Mouse (Mus musculus) kidney, postnatal 0 days (tissue): ENCODE results near the gene Rhbdf2. TPM values are rescaled to one million over a fixed set of nuclear protein-coding genes. Genes with fewer than 3 reads are reported as not detected.
A peak's percentile ranks its signal among the peaks of the same experiment; 100 is the strongest.

ENCODE experiments used
- ATAC-seq: fragments of 200-750 bp; cut with Nextera tagmentation; replicated peaks from 2 replicates; pipeline ENCODE4 v1.8.0; 2017; ENCODE audit warnings: low read depth, moderate number of reproducible peaks, moderate TSS enrichment, moderate library complexity; ENCODE audit not compliant: low FRiP score
- DNase-seq: peaks from one replicate; pipeline ENCODE4 v3.0.0-alpha.2; 2016; ENCODE audit warnings: low spot score
- H3K27ac ChIP-seq: fragments of 300-500 bp; sonication (generic); 2 replicates; pipeline ENCODE4 v1.5.1; 2014; ENCODE audit warnings: mild to moderate bottlenecking
- H3K27me3 ChIP-seq: fragments of 300-500 bp; sonication (generic); 2 replicates; pipeline ENCODE4 v1.6.1; 2014; ENCODE audit warnings: low read length, mixed read lengths; ENCODE audit not compliant: insufficient read depth
- H3K36me3 ChIP-seq: fragments of 300-500 bp; sonication (generic); 2 replicates; pipeline ENCODE4 v1.6.1; 2014; ENCODE audit warnings: low read length, mixed read lengths; ENCODE audit not compliant: insufficient read depth
- H3K4me1 ChIP-seq: fragments of 300-500 bp; sonication (generic); replicated peaks from 2 replicates; pipeline ENCODE4 v1.6.1; 2014; ENCODE audit warnings: antibody characterized with exemption, low read length, mixed read lengths; ENCODE audit not compliant: insufficient read depth
- H3K4me2 ChIP-seq: fragments of 300-500 bp; sonication (generic); 2 replicates; pipeline ENCODE4 v1.6.1; 2014; ENCODE audit warnings: mild to moderate bottlenecking, low read length, moderate library complexity, mixed read lengths
- H3K4me3 ChIP-seq: fragments of 300-500 bp; sonication (generic); replicated peaks from 2 replicates; pipeline ENCODE4 v1.5.1; 2014; ENCODE audit warnings: low read depth, low read length
- H3K9ac ChIP-seq: fragments of 300-500 bp; sonication (generic); 2 replicates; pipeline ENCODE4 v1.6.1; 2014; ENCODE audit warnings: low read depth, low read length
- H3K9me3 ChIP-seq: fragments of 300-500 bp; sonication (generic); replicated peaks from 2 replicates; pipeline ENCODE4 v1.6.1; 2016; ENCODE audit warnings: low read length, inconsistent platforms, mixed read lengths
- CTCF ChIP-seq: IDR thresholded peaks from 2 replicates; pipeline ENCODE4 v1.5.1; 2016; ENCODE audit warnings: antibody characterized with exemption, low read depth, mild to moderate bottlenecking, moderate library complexity
- WGBS: fragments of 180-500 bp; shearing (Covaris S2); extraction: QIAGEN DNeasy Blood & Tissue Kit; methylation state at CpG from one replicate; pipeline ENCODE4 v1.1.7; 2014; 5-methylcytosine and 5-hydroxymethylcytosine counted together
- polyA plus RNA-seq: library from polyadenylated mRNA; unstranded; fragments of >200 nt; fragmentation: Nextera tagmentation; extraction: Ambion mirVana; gene quantifications from 2 replicates; pipeline ENCODE4 v1.2.1, GENCODE M21; 2015

Gene Rhbdf2
- polyA plus RNA-seq, 1 experiment from 2014 or later, result 9.0 TPM

DNA sequence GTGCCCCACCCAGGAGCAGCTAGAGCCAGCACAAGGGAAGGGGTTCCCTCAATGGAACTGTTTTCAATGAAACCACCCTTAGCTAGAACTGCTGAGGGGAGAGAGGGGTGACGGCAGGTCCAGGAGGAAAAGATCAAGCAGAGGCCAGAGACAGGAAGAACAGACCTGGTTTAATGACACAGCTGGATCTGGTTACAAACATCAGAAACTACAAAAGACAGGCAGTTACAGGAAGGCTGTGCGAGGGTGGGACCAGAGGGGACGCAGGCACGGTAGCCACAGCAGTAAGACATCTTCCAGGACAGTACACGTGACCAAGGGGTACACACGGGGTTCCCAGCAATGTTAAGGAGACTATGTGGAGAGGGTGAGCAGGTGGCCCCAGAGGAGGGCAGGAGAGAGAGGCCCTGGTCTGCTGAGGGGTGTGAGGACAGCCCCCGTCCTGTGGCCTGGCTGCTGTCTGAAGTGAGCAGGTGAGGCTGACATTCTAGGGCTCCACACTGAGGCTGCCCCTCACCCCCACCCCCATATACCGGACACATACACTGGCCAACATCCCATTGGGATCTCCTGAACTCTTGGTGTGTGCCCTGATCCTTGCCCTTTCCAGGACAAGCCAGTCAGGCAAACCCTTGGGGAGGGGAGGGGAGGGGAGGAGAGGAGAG lies 18.8 kb upstream of the Rhbdf2 start:
- TF ChIP-seq CTCF, result no peak
- Histone ChIP-seq H3K36me3 (no peaks in the 10 kb centered on the region), H3K9me3 (no peaks in the 10 kb centered on the region), H3K4me3 (no peak overlapping the region), H3K27me3 (no peaks in the 10 kb centered on the region), H3K4me2 (no peak overlapping the region), H3K4me1 (peaks cover 9% of the 10 kb centered on the region; the same call in 1 of the 2 replicates), H3K9ac (no peak overlapping the region), H3K27ac (no peak overlapping the region)
- no peak for ATAC-seq
- 37% methylated on average over 8 of the region's 8 CpGs for WGBS
- DNase-seq, result peak; percentile 53

DNA sequence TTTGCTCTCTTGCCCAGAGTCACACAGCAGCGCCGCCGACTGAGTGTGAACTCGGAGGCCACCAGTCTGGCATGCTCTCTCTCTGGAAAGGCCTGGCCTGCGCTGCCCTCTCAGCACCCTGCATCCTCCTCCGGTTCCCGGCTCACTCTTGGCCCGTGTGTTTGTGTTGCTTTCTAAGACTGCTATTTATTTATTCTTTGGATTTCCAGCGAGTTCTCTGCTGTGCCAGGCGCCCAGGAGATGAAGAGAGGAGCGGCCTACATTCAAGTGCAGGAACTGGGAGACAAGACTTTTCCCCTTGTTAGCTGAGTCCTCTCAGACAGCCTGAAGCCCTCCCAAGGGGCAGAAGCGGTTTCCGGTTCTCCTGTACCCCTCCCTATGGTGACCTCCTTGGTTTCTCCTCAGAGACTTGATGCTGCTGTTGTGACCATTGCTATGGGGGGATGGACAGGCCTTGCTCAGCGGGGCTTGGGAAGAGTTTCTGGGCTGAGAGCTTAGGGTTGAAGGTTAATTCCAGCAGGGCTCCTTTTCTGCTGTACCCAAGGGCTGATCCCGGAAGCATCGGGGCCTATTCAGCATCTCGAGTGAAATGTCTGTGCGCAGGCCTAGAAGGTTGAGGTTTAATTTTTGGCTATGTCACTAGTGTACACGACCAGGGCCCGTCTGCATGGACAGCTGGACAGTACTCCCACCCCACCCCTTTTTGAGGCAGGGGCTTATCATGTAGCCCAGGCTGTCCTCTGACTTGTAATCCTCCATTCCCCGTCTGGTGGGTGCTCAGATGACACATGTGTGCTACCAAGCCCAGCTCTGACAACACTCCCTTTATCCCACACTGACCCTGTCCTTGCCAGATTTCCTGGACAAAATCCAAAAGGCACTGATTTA lies 17.6 kb upstream of the Rhbdf2 start:
- Histone ChIP-seq H3K36me3 (no peaks in the 10 kb centered on the region), H3K4me3 (no peak overlapping the region), H3K4me2 (no peak overlapping the region), H3K9me3 (no peaks in the 10 kb centered on the region), H3K9ac (0 out of 2 replicates have a peak overlapping the region, but pooled peaks have one; percentile 8), H3K27ac (peak overlapping the region; percentile 76), H3K27me3 (no peaks in the 10 kb centered on the region), H3K4me1 (peaks cover 9% of the 10 kb centered on the region; the same call in 1 of the 2 replicates)
- DNase-seq, result no peak
- no peak for ATAC-seq
- no peak for TF ChIP-seq CTCF
- 43% methylated on average over 21 of the region's 21 CpGs for whole genome bisulfite sequencing

DNA sequence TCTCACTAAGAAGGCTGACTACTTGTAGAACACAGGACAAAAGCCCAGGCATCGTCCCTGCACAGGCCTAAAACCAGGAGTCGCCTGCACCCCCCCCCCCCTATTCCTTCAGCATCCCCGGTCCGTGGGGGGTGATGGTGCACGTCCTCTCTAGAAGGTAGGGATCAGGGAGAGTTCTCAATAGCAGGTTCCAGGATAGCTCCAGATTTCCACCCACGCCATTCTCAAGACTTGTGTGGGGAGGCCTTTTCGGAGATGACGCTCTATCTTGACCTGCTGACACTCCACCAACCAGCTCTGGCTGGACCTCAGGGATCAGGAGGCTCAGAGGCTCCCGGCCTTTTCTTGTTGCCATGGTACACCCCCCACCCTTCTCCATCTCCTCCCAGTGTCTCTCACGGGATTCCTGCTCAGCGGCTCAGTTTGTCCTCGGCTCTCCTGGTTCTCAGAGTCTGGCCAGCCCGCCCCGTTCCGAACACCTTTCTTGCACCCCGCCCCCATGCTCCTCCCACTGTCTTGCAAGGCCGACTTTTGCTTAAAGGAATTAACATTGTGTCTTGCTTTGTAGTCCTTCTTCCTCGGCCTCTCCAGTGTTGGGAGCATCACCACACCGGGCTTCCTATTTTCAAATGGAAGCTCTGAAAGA lies 16.9 kb upstream of the Rhbdf2 start:
- Histone ChIP-seq H3K9me3 (no peaks in the 10 kb centered on the region), H3K9ac (0 out of 2 replicates have a peak overlapping the region, but pooled peaks have one; percentile 8), H3K4me2 (peak overlapping the region; percentile 19), H3K27ac (peak overlapping the region; percentile 76), H3K4me1 (peaks cover 9% of the 10 kb centered on the region; the same call in 1 of the 2 replicates), H3K36me3 (no peaks in the 10 kb centered on the region), H3K4me3 (no peak overlapping the region), H3K27me3 (no peaks in the 10 kb centered on the region)
- TF ChIP-seq CTCF, result no peak
- WGBS, result 19% methylated on average over 19 of the region's 19 CpGs
- DNase-seq (no peak), ATAC-seq (no peak)

DNA sequence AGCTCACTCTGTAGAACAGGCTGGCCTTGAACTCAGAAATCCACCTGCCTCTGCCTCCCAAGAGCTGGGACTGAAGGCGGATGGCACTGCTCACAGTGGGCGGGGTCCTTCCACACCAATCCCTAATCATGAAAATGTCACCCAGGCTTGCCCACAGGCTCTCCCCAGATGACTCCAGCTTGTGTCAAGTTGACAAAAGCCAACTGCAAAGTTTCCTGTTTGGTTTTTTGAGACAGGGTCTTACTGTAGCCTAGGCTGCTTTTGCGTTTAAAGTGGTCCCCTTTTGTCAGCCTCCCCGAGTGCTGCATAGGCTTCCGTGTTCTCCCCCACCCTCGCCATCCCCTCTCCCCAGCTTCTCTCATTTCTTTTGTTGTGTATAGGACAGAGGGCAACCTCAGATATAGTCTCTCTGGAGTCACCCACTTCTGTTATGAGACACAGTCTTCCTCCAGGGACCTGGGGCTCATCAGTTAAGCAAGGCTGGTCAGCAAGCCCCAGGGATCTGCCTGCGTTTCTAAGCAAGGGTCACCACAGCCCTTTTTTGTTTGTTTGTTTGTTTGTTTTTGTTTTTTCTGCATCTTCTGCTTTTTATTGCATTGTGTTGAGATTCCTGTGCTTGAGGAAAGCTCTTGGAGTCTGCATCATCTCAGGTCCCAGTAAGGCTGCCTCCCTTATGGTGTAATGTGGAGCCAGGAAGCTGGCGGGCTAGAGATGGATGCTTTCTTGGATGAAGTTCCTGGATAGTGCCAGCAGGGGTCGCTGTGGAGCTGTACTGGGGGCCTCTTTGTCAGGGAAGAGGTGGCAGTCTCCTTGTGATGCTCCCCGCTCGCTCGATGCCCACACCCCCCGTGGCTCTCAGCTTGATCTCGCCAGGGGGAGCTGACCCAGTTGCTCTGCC lies 16.1 kb upstream of the Rhbdf2 start:
- Histone ChIP-seq H3K9me3 (no peaks in the 10 kb centered on the region), H3K9ac (no peak overlapping the region), H3K27me3 (no peaks in the 10 kb centered on the region), H3K27ac (no peak overlapping the region), H3K4me3 (no peak overlapping the region), H3K4me2 (peak overlapping the region; percentile 19; the same call in 1 of the 2 replicates), H3K36me3 (no peaks in the 10 kb centered on the region), H3K4me1 (peaks cover 3% of the 10 kb centered on the region; the same call in 1 of the 2 replicates)
- peak; percentile 97 for TF ChIP-seq CTCF
- ATAC-seq, result no peak; the same call in 1 of the 2 replicates
- DNase-seq, result peak; percentile 94
- WGBS, result 38% methylated on average over 14 of the region's 14 CpGs

DNA sequence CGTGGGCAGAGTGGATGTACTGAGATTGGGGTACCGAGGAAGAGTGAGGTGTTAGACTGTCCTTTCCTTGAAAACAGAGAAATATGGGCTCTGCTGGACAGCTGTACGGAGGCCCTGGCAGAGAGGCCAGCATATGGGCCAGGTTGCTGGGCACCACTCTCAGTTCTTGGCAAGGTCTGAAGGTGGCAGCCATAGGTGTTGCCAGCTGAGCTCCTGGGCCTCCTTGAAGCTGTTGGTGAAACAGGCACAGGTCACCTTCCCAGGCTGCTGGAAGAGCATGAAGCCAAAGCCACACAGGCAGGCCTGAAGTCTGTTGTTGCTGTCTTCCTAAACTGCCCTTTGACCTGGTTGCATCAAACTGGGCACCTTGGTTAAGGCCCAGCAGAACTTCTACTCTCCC lies 14.9 kb upstream of the Rhbdf2 start:
- no peak overlapping the region for H3K9ac ChIP-seq
- DNase-seq (no peak), ATAC-seq (no peak)
- H3K9me3 ChIP-seq, result no peaks in the 10 kb centered on the region
- no peak for TF ChIP-seq CTCF
- H3K27ac ChIP-seq, result no peak overlapping the region
- peaks cover 3% of the 10 kb centered on the region; the same call in 1 of the 2 replicates for H3K4me1 ChIP-seq
- H3K4me2 ChIP-seq, result no peak overlapping the region
- WGBS, result 72% methylated on average over 3 of the region's 3 CpGs
- no peaks in the 10 kb centered on the region for H3K36me3 ChIP-seq
- H3K27me3 ChIP-seq, result no peaks in the 10 kb centered on the region
- no peak overlapping the region for H3K4me3 ChIP-seq
